Mouse (Mus musculus): ENCODE measurements around the gene Gimap1.

GRCm38 (mm10) chr6:48720326-48720725 lies 18.5 kb upstream of the Gimap1 start:
- TF ChIP-seq CTCF (IDR thresholded peaks at IDR 0.05; ENCODE audit: low read depth, low read length) (no peak), EP300 (IDR thresholded peaks at IDR 0.05; ENCODE audit: insufficient read depth, low read depth, low read length) (no peak), POLR2A (IDR thresholded peaks at IDR 0.05; ENCODE audit: insufficient read depth, low read length) (no peak)
